Mouse (Mus musculus) limb, embryonic 11.5 days (tissue): Measurements from ENCODE around the gene Rsph1. TPM values are rescaled to one million over a fixed set of nuclear protein-coding genes. Genes with fewer than 3 reads are reported as not detected.

ENCODE experiments used
- ATAC-seq: fragments of 200-750 bp; cut with Nextera tagmentation; 2 replicates; pipeline ENCODE4 v1.8.0; 2017; ENCODE audit warnings: low read depth; ENCODE audit not compliant: insufficient number of reproducible peaks, low FRiP score, low TSS enrichment
- DNase-seq: peaks from one replicate; pipeline ENCODE4 v3.0.0-alpha.2; 2015; ENCODE audit warnings: low spot score
- H3K27ac ChIP-seq: fragments of 300-500 bp; sonication (generic); replicated peaks from 2 replicates; pipeline ENCODE4 v1.5.1; 2014; ENCODE audit warnings: low read depth, mild to moderate bottlenecking, low read length
- H3K27me3 ChIP-seq: fragments of 300-500 bp; sonication (generic); 2 replicates; pipeline ENCODE4 v1.6.1; 2014; ENCODE audit warnings: mild to moderate bottlenecking, low read length, mixed read lengths; ENCODE audit not compliant: control insufficient read depth, insufficient read depth
- H3K36me3 ChIP-seq: fragments of 300-500 bp; sonication (generic); 2 replicates; pipeline ENCODE4 v1.6.1; 2014; ENCODE audit warnings: mild to moderate bottlenecking, low read length, moderate library complexity, mixed read lengths; ENCODE audit not compliant: control insufficient read depth, insufficient read depth
- H3K4me1 ChIP-seq: fragments of 300-500 bp; sonication (generic); 2 replicates; pipeline ENCODE4 v1.6.1; 2014; ENCODE audit warnings: low read length, mixed read lengths; ENCODE audit not compliant: control insufficient read depth, insufficient read depth
- H3K4me2 ChIP-seq: fragments of 300-500 bp; sonication (generic); 2 replicates; pipeline ENCODE4 v1.6.1; 2014; ENCODE audit warnings: low read depth, mild to moderate bottlenecking, moderate library complexity; ENCODE audit not compliant: severe bottlenecking
- H3K4me3 ChIP-seq: fragments of 300-500 bp; sonication (generic); 2 replicates; pipeline ENCODE4 v1.5.1; 2014; ENCODE audit warnings: low read depth, low read length
- H3K9ac ChIP-seq: fragments of 300-500 bp; sonication (generic); 2 replicates; pipeline ENCODE4 v1.6.1; 2014; ENCODE audit warnings: mild to moderate bottlenecking, low read length
- H3K9me3 ChIP-seq: fragments of 300-500 bp; sonication (generic); 2 replicates; pipeline ENCODE4 v1.6.1; 2016; ENCODE audit warnings: low read length; ENCODE audit not compliant: control insufficient read depth
- WGBS: fragments of 180-500 bp; shearing (Covaris S2); extraction: QIAGEN DNeasy Blood & Tissue Kit; methylation state at CpG from one replicate; pipeline ENCODE4 v1.1.7; 2014; 5-methylcytosine and 5-hydroxymethylcytosine counted together
- polyA plus RNA-seq: library from polyadenylated mRNA; unstranded; fragments of >200 nt; fragmentation: Nextera tagmentation; extraction: Ambion mirVana; gene quantifications from 2 replicates; pipeline ENCODE4 v1.2.1, GENCODE M21; 2014

Rsph1 gene
- polyA plus RNA-seq, 1 experiment from 2014 or later, result 0.73 TPM

DNA sequence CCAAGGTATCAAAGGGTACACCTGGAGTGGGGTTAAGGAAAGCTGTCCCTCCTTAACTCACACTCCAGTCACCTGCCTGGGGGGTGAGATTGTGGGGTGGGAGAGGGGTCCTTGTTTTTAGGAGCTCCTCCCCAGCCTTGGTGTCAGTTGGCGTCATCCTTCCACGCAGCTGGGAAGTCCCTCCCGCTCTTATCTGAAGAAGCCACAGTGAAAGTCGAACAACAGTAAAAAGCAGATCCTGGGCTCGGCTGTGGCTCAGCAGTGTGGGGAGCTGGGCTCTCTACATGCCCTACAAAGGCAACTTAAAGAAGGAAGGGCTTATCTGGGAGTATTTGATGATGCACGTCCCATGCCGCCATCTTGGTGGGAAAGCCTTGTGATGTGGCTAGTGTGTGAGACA, 66.9 kb downstream of the Rsph1 start:
- DNase-seq (no peak), ATAC-seq (no peak)
- WGBS, result 90% methylated on average over 7 of the region's 7 CpGs
- no peaks in the 10 kb centered on the region for H3K4me1 ChIP-seq
- no peak overlapping the region for H3K4me3 ChIP-seq
- no peaks in the 10 kb centered on the region for H3K9me3 ChIP-seq
- H3K9ac ChIP-seq, result no peak overlapping the region
- H3K27me3 ChIP-seq, result no peaks in the 10 kb centered on the region
- no peak overlapping the region for H3K27ac ChIP-seq
- no peak overlapping the region for H3K4me2 ChIP-seq
- H3K36me3 ChIP-seq, result no peaks in the 10 kb centered on the region

- Histone ChIP-seq H3K9me3 (no peaks in the 10 kb centered on the region), H3K36me3 (no peaks in the 10 kb centered on the region), H3K4me3 (no peak overlapping the region), H3K4me2 (no peak overlapping the region), H3K9ac (no peak overlapping the region), H3K27me3 (no peaks in the 10 kb centered on the region), H3K4me1 (no peaks in the 10 kb centered on the region), H3K27ac (no peak overlapping the region)
- ATAC-seq (no peak), DNase-seq (no peak)
- 91% methylated on average over 11 of the region's 11 CpGs for WGBS
Observed at GRCm38 (mm10) chr17:31209376-31209930, 67.7 kb downstream of the Rsph1 start.

DNA sequence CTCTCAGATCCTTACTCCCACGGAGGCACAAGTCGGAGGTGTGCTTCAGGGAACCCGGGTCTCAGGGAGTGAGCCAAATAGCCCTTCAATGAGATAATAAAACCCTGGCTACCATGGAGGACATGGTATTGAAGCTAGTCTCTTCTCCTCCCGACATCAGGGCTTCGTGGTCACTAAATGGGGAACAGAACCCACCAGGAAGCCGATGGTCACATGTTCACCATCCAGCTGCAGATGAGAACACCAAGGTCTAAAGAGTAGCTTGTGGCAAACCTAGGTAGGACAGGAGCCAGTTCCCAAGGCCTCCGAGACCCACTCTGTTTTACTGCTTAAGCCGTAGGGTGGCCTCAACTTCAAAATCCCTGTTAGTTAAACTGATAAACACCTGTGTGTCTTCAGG, 68.5 kb downstream of the Rsph1 start:
- H3K27ac ChIP-seq, result no peak overlapping the region
- H3K36me3 ChIP-seq, result no peaks in the 10 kb centered on the region
- no peaks in the 10 kb centered on the region for H3K4me1 ChIP-seq
- no peak overlapping the region for H3K4me3 ChIP-seq
- DNase-seq (no peak), ATAC-seq (no peak)
- H3K9ac ChIP-seq, result no peak overlapping the region
- H3K27me3 ChIP-seq, result no peaks in the 10 kb centered on the region
- WGBS, result 88% methylated on average over 8 of the region's 8 CpGs
- no peaks in the 10 kb centered on the region for H3K9me3 ChIP-seq
- H3K4me2 ChIP-seq, result no peak overlapping the region

DNA sequence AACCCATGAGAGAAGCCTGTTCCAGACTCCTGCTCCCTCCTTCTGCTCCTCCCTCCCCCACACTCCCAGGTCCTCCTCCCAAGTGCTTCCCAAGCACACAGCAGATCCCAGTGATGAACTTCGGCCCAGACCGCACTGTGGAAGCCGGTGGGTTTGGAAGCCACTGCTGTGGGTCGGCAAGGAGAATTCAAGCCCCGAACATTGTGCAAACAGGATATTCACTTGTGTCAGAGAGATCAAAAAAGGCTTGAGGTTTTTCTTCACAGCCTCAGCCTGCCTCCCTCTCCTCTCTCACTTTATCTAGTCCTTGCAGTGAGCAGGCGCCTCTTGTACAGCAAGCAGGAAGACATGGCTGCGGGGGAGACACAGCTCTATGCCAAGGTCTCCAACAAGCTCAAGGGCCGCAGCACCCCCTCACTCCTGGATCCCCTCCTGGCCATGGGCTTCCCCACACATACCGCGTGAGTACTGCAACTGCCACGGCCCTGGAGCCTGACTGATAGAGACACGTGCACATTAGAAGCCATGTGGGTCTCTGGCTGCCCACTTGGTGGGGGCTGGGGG, 69.3 kb downstream of the Rsph1 start, which contains the start of gene Ubash3a:
Gene Ubash3a (plus strand): TSS at position 103 of the 564 bp plus-strand sequence.
- WGBS, result 79% methylated on average over 12 of the region's 12 CpGs

More for the DNA sequence above, 69.3 kb downstream of the Rsph1 start, which contains the start of gene Ubash3a:
- ATAC-seq (no peak), DNase-seq (no peak)
- Histone ChIP-seq H3K27me3 (no peaks in the 10 kb centered on the region), H3K36me3 (no peaks in the 10 kb centered on the region), H3K4me3 (no peak within 1 kb of the TSS), H3K27ac (no peak within 1 kb of the TSS), H3K4me1 (no peaks in the 10 kb centered on the region), H3K9ac (no peak within 1 kb of the TSS), H3K9me3 (no peaks in the 10 kb centered on the region), H3K4me2 (no peak within 1 kb of the TSS)

Other genes with a start within 250 kb of the Rsph1 start
- 6.3 and 6.9 TPM in 2 replicates for gene Abcg1, start 219.7 kb downstream of the Rsph1 start, polyA plus RNA-seq
- not detected in 2 replicates for gene Tff3, start 147.7 kb downstream of the Rsph1 start, polyA plus RNA-seq
- not detected in 2 replicates for gene Tff2, start 133.1 kb downstream of the Rsph1 start, polyA plus RNA-seq
- not detected in 2 replicates for gene Tff1, start 112.1 kb downstream of the Rsph1 start, polyA plus RNA-seq
- gene Tmprss3, start 78.4 kb downstream of the Rsph1 start, polyA plus RNA-seq, result not detected in 2 replicates
- 0.40 and 0.71 TPM in 2 replicates for gene Ubash3a, start 69.5 kb downstream of the Rsph1 start, polyA plus RNA-seq
- 1.7 and 1.8 TPM in 2 replicates for gene Slc37a1, start 9.4 kb upstream of the Rsph1 start, polyA plus RNA-seq
- 30.0 and 31.2 TPM in 2 replicates for gene Pde9a, start 108.8 kb upstream of the Rsph1 start, polyA plus RNA-seq
- 42.4 and 43.6 TPM in 2 replicates for gene Wdr4, start 242.6 kb upstream of the Rsph1 start, polyA plus RNA-seq
- gene Ndufv3, start 242.7 kb upstream of the Rsph1 start, polyA plus RNA-seq, result 201 and 210 TPM in 2 replicates